8 mouse cellular contexts compared by ENCODE assay signal in the genomic region with DNA sequence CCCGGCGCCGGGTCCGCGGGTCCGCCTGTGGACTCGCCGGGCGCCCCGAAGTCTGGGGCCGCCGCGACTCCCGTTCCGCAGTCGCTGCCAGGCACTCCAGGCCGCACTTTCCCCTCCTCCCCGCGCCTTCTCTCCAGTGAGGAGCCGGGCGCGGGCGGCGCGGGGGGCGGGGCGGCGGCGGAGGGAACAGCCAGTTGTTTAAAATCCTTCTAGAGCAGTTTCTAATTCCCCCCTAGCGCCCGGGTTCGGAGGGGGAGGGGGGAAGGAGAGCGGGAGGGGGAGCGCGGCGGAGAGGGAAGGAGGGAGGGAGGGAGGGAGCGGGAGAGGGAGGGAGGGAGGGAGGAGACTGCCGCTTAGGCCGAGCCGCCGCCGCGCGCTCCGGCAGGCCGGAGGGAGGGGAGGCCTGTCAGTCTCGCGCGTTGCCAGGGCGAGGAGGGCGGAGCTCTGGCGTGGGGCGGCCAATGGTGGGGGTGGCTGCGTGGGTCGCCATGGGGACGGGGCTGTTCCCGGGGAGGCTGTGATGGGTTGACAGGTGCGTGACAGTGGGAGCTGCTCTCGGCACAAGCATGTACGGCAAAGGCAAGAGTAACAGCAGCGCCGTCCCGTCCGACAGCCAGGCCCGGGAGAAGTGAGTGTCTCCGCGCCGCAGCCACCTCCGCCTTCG. TPM values are rescaled to one million over a fixed set of nuclear protein-coding genes. Genes with fewer than 3 reads are reported as not detected.
DNase-seq lines count a peak whose midpoint lies in the region; ATAC-seq and TF ChIP-seq lines count a peak whose summit lies in the region.

No protein-coding gene starts in this region.

- TF ChIP-seq CTCF in cortical plate, adult 2 months (IDR thresholded peaks at IDR 0.05; ENCODE audit: extremely low read depth, insufficient read depth, low read length), result no peak

- H3K27me3 ChIP-seq in megakaryocyte, embryonic 14.5 days (replicated peaks), result no peaks in the 10 kb centered on the region

- H3K27ac ChIP-seq in cortical plate, adult 2 months (ENCODE audit: insufficient read depth, low read length), result peak overlapping the region; percentile 100

- H3K4me1 ChIP-seq in cortical plate, adult 2 months (ENCODE audit: control insufficient read depth, insufficient read depth, low read length), result peaks cover 7% of the 10 kb centered on the region; the same call in 1 of the 2 replicates
- H3K4me1 ChIP-seq in megakaryocyte, embryonic 14.5 days, result peaks cover 57% of the 10 kb centered on the region

- no peaks in the 10 kb centered on the region for H3K9me3 ChIP-seq in megakaryocyte, embryonic 14.5 days

- TF ChIP-seq POLR2A in cortical plate, adult 2 months (IDR thresholded peaks at IDR 0.05; ENCODE audit: extremely low read depth, insufficient read depth, low read length), result peak; percentile 84

- no peaks in the 10 kb centered on the region for H3K36me3 ChIP-seq in megakaryocyte, embryonic 14.5 days (replicated peaks; ENCODE audit: low read length)

- peak; percentile 92 for ATAC-seq in activated CD4-positive, CD25-positive, alpha-beta regulatory T cell, adult 4 months

- DNase-seq in gastrocnemius, adult 8-10 months (ENCODE audit: low spot score in 2 of 2), result peak; percentile 99 to 100
- peak; percentile 66 for DNase-seq in hindlimb bud, embryonic 11.5 days (ENCODE audit: extremely low spot score, low read depth, low spot score)
- DNase-seq in left cerebral cortex, adult 8-10 months (ENCODE audit: low spot score in 2 of 2), result peak; percentile 98 to 99
- DNase-seq in right cerebral cortex, postnatal 10 days (ENCODE audit: low spot score in 2 of 2), result peak; percentile 99 to 100
- DNase-seq in urinary bladder, postnatal 25 days (ENCODE audit: low spot score), result peak; percentile 99

- peak overlapping the region; percentile 44 for H3K4me3 ChIP-seq in cortical plate, adult 2 months (ENCODE audit: insufficient read depth, low read length)
- peak overlapping the region; percentile 100 for H3K4me3 ChIP-seq in megakaryocyte, embryonic 14.5 days (replicated peaks)

RNA-seq across cellular contexts. Expression of gene Ssbp2, which starts 0.7 kb away (rescaled TPM):
- polyA plus RNA-seq in activated CD4-positive, CD25-positive, alpha-beta regulatory T cell, adult 4 months (2017; shearing (Covaris generic)), result 100 to 1,000 TPM in 1 of 2 experiments, 10 to 100 TPM in 1; 96.5 to 129 TPM
- polyA plus RNA-seq in cortical plate, adult 2 months (2012; rRNA removed), result 104 and 107 TPM in 2 replicates
- total RNA-seq in gastrocnemius, adult 8-10 months (2022), result 10 to 100 TPM; 15.5 to 21.7 (median 17.8) TPM
- 100 to 1,000 TPM; 145 to 156 (median 149) TPM for total RNA-seq in left cerebral cortex, adult 8-10 months (2022)
- 15.0 TPM in 2 replicates for polyA plus RNA-seq in megakaryocyte, embryonic 14.5 days (2012; ENCODE audit: insufficient read depth, low replicate concordance)

Comparison
In these comparisons a context has a peak if more than half of its experiments do, and no peak if none do; other contexts are left out.
1. Peak in every context shown above with its lines: DNase-seq, ATAC-seq, H3K4me3 ChIP-seq and H3K27ac ChIP-seq.